Mouse (Mus musculus) stomach, embryonic 16.5 days (tissue): Measurements from ENCODE around the gene Ikzf1. TPM values are rescaled to one million over a fixed set of nuclear protein-coding genes. Genes with fewer than 3 reads are reported as not detected.

ENCODE experiments used
- ATAC-seq: fragments of 200-750 bp; cut with Nextera tagmentation; 2 replicates; pipeline ENCODE4 v1.8.0; 2017; ENCODE audit warnings: moderate number of reproducible peaks, moderate TSS enrichment; ENCODE audit not compliant: insufficient read depth, low FRiP score
- H3K27ac ChIP-seq: fragments of 300-500 bp; sonication (generic); 2 replicates; pipeline ENCODE4 v1.5.1; 2014; ENCODE audit warnings: low read length
- H3K27me3 ChIP-seq: fragments of 300-500 bp; sonication (generic); 2 replicates; pipeline ENCODE4 v1.6.1; 2014; ENCODE audit warnings: low read length, control low read depth, mixed read lengths; ENCODE audit not compliant: control insufficient read depth, insufficient read depth
- H3K36me3 ChIP-seq: fragments of 300-500 bp; sonication (generic); 2 replicates; pipeline ENCODE4 v1.6.1; 2014; ENCODE audit warnings: low read length; ENCODE audit not compliant: control insufficient read depth, insufficient read depth
- H3K4me1 ChIP-seq: fragments of 300-500 bp; sonication (generic); 2 replicates; pipeline ENCODE4 v1.6.1; 2014; ENCODE audit warnings: low read length, control low read depth, mixed read lengths; ENCODE audit not compliant: control insufficient read depth, insufficient read depth
- H3K4me2 ChIP-seq: fragments of 300-500 bp; sonication (generic); 2 replicates; pipeline ENCODE4 v1.6.1; 2014; ENCODE audit warnings: low read depth, low read length, mixed read lengths
- H3K4me3 ChIP-seq: fragments of 300-500 bp; sonication (generic); replicated peaks from 2 replicates; pipeline ENCODE4 v1.5.1; 2014; ENCODE audit warnings: mild to moderate bottlenecking, low read length
- H3K9ac ChIP-seq: fragments of 300-500 bp; sonication (generic); 2 replicates; pipeline ENCODE4 v1.6.1; 2014; ENCODE audit warnings: low read length
- H3K9me3 ChIP-seq: fragments of 300-500 bp; sonication (generic); replicated peaks from 2 replicates; pipeline ENCODE4 v1.6.1; 2016; ENCODE audit warnings: low read length, control low read depth; ENCODE audit not compliant: control insufficient read depth
- WGBS: fragments of 180-500 bp; shearing (Covaris S2); extraction: QIAGEN DNeasy Blood & Tissue Kit; methylation state at CpG from one replicate; pipeline ENCODE4 v1.1.7; 2014; 5-methylcytosine and 5-hydroxymethylcytosine counted together
- polyA plus RNA-seq: library from polyadenylated mRNA; unstranded; fragments of >200 nt; fragmentation: Nextera tagmentation; extraction: Ambion mirVana; gene quantifications from 2 replicates; pipeline ENCODE4 v1.2.1, GENCODE M21; 2015

Ikzf1 gene
- polyA plus RNA-seq, 1 experiment from 2014 or later, result 3.5 TPM

DNA sequence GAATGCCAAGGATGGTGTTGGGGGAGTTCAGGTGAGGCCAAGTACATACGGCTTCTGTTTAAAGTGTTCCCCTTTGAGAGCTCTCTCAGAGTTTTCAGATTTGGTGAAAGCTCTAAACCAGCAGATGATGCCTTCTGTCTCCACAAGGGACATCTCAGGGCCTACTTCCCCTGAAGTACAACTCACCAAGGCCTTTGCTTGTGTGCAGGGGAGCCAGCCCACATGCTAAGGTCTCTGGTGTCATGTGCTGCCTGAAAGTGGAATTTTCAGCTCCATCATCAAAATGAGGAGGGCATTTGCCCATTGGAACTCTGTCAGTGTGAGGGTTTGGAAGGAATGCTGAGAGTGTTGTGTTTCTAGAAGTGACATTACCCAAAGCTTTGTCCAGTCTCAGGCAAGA, 80.6 kb downstream of the Ikzf1 start:
- H3K27me3 ChIP-seq, result no peaks in the 10 kb centered on the region

GRCm38 (mm10) chr11:11766105-11766504, 81.3 kb downstream of the Ikzf1 start:
- no peak overlapping the region for H3K4me2 ChIP-seq
- no peaks in the 10 kb centered on the region for H3K9me3 ChIP-seq
- WGBS, result 85% methylated on average over 1 of the region's 1 CpGs
- H3K9ac ChIP-seq, result no peak overlapping the region
- ATAC-seq, result no peak
- no peak overlapping the region for H3K27ac ChIP-seq
- H3K4me1 ChIP-seq, result no peaks in the 10 kb centered on the region
- H3K36me3 ChIP-seq, result no peaks in the 10 kb centered on the region
- no peak overlapping the region for H3K4me3 ChIP-seq
- no peaks in the 10 kb centered on the region for H3K27me3 ChIP-seq

More for the DNA sequence above, 80.6 kb downstream of the Ikzf1 start:
- H3K9ac ChIP-seq, result no peak overlapping the region
- H3K4me3 ChIP-seq, result no peak overlapping the region
- H3K4me2 ChIP-seq, result no peak overlapping the region
- no peak for ATAC-seq
- 82% methylated on average over 1 of the region's 1 CpGs for WGBS
- H3K36me3 ChIP-seq, result no peaks in the 10 kb centered on the region
- no peaks in the 10 kb centered on the region for H3K4me1 ChIP-seq
- H3K27ac ChIP-seq, result no peak overlapping the region
- no peaks in the 10 kb centered on the region for H3K9me3 ChIP-seq

DNA sequence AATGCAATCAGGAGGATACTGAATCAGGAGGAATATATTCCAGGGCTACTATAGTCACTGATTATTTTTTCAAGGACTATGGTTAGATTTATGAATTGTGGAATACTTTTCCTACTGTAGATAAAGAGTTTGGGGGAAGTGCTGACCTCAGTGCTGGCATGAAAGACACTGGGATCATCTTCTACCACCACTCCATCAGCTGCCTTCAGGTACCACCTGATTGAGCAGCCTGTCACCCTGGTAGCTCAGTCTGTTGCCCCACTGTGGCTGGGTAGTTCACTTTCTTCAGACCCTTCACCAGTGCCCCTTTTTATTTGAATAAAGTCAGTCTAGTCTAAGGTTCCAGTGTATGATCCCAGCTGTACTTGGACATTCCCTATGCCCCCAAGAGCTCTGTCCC, 81.9 kb downstream of the Ikzf1 start:
- Histone ChIP-seq H3K4me3 (no peak overlapping the region), H3K36me3 (no peaks in the 10 kb centered on the region), H3K4me1 (no peaks in the 10 kb centered on the region), H3K4me2 (no peak overlapping the region), H3K9me3 (no peaks in the 10 kb centered on the region), H3K27me3 (no peaks in the 10 kb centered on the region), H3K27ac (no peak overlapping the region), H3K9ac (no peak overlapping the region)
- no peak for ATAC-seq

GRCm38 (mm10) chr11:11768057-11768456, 83.3 kb downstream of the Ikzf1 start:
- no peaks in the 10 kb centered on the region for H3K9me3 ChIP-seq

GRCm38 (mm10) chr11:11769281-11769680, 84.5 kb downstream of the Ikzf1 start:
- H3K4me1 ChIP-seq, result no peaks in the 10 kb centered on the region
- no peak overlapping the region for H3K4me2 ChIP-seq
- no peaks in the 10 kb centered on the region for H3K9me3 ChIP-seq
- H3K4me3 ChIP-seq, result no peak overlapping the region
- 88% methylated on average over 20 of the region's 20 CpGs for WGBS
- no peak overlapping the region for H3K9ac ChIP-seq
- H3K27ac ChIP-seq, result no peak overlapping the region
- H3K36me3 ChIP-seq, result no peaks in the 10 kb centered on the region
- no peak for ATAC-seq
- no peaks in the 10 kb centered on the region for H3K27me3 ChIP-seq

More at GRCm38 (mm10) chr11:11768057-11768456, 83.3 kb downstream of the Ikzf1 start:
- H3K9ac ChIP-seq, result no peak overlapping the region
- H3K27ac ChIP-seq, result no peak overlapping the region
- no peaks in the 10 kb centered on the region for H3K27me3 ChIP-seq
- H3K4me2 ChIP-seq, result no peak overlapping the region
- no peak overlapping the region for H3K4me3 ChIP-seq
- no peaks in the 10 kb centered on the region for H3K4me1 ChIP-seq
- WGBS, result 83% methylated on average over 2 of the region's 2 CpGs
- no peaks in the 10 kb centered on the region for H3K36me3 ChIP-seq
- ATAC-seq, result no peak

DNA sequence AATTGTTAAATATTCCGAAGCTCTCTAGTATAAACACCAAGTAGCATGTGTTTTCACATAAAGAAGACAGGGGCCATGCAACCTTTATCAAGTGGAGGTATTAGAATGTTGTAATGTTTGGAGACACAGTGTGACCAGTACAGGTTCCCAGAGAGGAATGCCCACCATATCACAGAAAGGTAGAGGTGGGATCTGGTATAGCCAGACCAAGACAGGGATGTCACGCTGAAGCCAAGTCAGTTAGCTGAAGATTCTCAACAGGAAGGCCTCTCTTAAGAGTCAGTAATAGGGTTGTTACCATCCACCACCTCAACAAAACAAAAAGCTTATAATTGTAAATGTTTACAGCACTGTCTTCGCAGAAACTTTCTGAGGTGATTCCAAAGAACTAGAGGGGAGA, 85.9 kb downstream of the Ikzf1 start:
- no peaks in the 10 kb centered on the region for H3K9me3 ChIP-seq
- H3K27me3 ChIP-seq, result no peaks in the 10 kb centered on the region
- no peak overlapping the region for H3K4me2 ChIP-seq
- ATAC-seq, result no peak
- H3K4me1 ChIP-seq, result no peaks in the 10 kb centered on the region
- 76% methylated on average over 3 of the region's 3 CpGs for WGBS
- H3K4me3 ChIP-seq, result no peak overlapping the region
- H3K36me3 ChIP-seq, result no peaks in the 10 kb centered on the region
- no peak overlapping the region for H3K9ac ChIP-seq
- H3K27ac ChIP-seq, result no peak overlapping the region

DNA sequence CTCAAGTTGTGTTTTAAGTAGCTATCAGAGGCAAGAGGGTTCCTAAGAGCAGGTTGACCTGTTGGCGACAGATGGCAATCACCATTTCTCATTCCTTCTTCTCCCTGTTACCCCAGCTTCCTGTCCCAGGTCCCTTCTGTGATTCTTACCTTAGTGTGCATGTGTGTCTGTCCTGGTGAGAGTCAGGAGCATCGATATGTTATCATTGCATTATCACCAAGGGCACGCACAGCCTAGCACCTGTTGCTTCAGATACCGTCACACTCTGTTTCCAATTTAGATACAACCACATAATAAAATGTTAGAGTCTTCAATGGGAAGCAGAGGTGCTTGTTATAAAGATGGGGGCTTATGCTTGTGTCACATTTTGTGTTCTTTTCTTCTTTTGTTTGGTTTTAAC, 87.4 kb downstream of the Ikzf1 start:
- H3K4me3 ChIP-seq, result no peak overlapping the region
- H3K36me3 ChIP-seq, result no peaks in the 10 kb centered on the region
- no peak for ATAC-seq
- WGBS, result 86% methylated on average over 4 of the region's 4 CpGs
- no peak overlapping the region for H3K9ac ChIP-seq
- no peaks in the 10 kb centered on the region for H3K27me3 ChIP-seq
- no peak overlapping the region for H3K27ac ChIP-seq
- no peaks in the 10 kb centered on the region for H3K9me3 ChIP-seq
- H3K4me1 ChIP-seq, result no peaks in the 10 kb centered on the region
- H3K4me2 ChIP-seq, result no peak overlapping the region

DNA sequence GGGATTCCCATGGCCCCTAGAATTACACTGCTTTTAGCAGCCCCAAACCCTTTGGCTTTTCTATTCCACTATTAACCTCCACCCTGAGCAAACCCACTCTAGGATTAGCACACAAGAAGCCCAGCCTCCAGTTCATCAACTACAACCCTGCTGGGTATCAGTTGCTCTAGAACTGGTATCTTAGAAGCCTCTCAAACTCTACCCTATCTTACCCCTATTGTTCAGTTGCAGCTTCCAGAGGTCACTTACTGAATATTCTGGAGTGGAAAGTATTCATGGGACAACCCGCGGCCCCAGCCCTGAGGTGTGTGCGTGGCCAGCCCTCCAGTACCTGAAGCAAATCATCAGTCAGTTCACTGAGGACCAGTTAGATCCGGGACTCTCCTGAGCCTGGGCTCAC, 89.6 kb downstream of the Ikzf1 start:
- no peak for ATAC-seq
- Histone ChIP-seq H3K4me3 (no peak overlapping the region), H3K4me1 (no peaks in the 10 kb centered on the region), H3K27me3 (no peaks in the 10 kb centered on the region), H3K36me3 (no peaks in the 10 kb centered on the region), H3K9me3 (no peaks in the 10 kb centered on the region), H3K27ac (no peak overlapping the region), H3K9ac (no peak overlapping the region), H3K4me2 (no peak overlapping the region)
- WGBS, result 90% methylated on average over 4 of the region's 4 CpGs

DNA sequence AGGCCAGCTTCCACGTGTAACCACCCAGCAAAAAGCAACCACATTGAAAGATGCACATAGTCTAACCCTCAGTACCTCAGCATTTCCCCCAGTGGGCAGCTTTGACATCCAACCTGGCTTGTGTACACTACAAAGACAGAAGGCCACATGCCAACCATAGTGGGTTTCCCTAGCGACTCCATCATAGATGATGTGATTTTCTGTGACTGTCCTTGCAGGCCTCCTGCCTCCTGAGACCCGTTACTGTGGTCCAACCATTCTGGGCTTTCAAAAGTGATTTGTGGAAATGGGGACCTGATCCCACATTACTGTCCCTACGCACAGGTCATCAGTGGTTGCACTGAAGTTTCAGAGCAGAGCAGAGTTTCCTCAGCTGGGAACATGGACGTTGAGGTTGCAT, 90.1 kb downstream of the Ikzf1 start:
- WGBS, result 86% methylated on average over 5 of the region's 5 CpGs
- no peak for ATAC-seq
- no peaks in the 10 kb centered on the region for H3K9me3 ChIP-seq
- no peaks in the 10 kb centered on the region for H3K27me3 ChIP-seq
- no peak overlapping the region for H3K4me3 ChIP-seq
- H3K36me3 ChIP-seq, result no peaks in the 10 kb centered on the region
- no peaks in the 10 kb centered on the region for H3K4me1 ChIP-seq
- no peak overlapping the region for H3K27ac ChIP-seq
- H3K9ac ChIP-seq, result no peak overlapping the region
- H3K4me2 ChIP-seq, result no peak overlapping the region
